Mouse (Mus musculus): ENCODE measurements around the gene Stk38l. TPM values are rescaled to one million over a fixed set of nuclear protein-coding genes. Genes with fewer than 3 reads are reported as not detected.
A peak's percentile ranks its signal among the peaks of the same experiment; 100 is the strongest.
"Not testable (repeated sequence)": the region's sequence is repeated elsewhere in the genome, so short reads cannot be mapped to it uniquely, and the experiment has no call there.

Gene Stk38l
- polyA plus RNA-seq, 1 experiment from 2014 or later: 32.0 TPM

DNA sequence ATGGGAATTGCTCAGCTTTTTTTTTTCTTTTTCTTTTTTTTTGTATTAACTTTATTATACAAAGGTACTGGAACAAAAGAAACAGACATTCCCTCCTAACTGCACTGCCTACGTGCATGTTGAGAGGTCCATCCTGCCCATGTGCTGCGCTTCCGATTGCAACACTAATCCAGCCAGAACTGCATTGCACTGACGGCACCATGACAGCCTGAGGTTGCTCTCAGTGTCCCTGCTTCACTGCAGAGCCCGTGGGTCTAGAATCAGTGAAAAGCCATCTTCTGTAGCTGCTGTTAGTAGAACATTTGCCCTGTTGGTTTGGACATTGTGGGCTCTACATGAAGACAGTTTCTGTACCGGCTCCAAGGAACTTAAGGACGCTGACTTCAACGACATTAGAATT, 51.1 kb downstream of the Stk38l start:
- Histone ChIP-seq H3K4me1 (replicated peaks) (peaks cover 13% of the 10 kb centered on the region), H3K36me3 (peaks cover 34% of the 10 kb centered on the region)
- H3K27ac ChIP-seq; ATAC-seq (replicated peaks; ENCODE audit: insufficient number of reproducible peaks, insufficient read depth, low FRiP score, low read depth); H3K9ac ChIP-seq; H3K4me3 ChIP-seq; H3K27me3 ChIP-seq; H3K4me2 ChIP-seq; H3K9me3 ChIP-seq (replicated peaks): not testable (repeated sequence)
- WGBS: 66% methylated on average over 8 of the region's 8 CpGs

DNA sequence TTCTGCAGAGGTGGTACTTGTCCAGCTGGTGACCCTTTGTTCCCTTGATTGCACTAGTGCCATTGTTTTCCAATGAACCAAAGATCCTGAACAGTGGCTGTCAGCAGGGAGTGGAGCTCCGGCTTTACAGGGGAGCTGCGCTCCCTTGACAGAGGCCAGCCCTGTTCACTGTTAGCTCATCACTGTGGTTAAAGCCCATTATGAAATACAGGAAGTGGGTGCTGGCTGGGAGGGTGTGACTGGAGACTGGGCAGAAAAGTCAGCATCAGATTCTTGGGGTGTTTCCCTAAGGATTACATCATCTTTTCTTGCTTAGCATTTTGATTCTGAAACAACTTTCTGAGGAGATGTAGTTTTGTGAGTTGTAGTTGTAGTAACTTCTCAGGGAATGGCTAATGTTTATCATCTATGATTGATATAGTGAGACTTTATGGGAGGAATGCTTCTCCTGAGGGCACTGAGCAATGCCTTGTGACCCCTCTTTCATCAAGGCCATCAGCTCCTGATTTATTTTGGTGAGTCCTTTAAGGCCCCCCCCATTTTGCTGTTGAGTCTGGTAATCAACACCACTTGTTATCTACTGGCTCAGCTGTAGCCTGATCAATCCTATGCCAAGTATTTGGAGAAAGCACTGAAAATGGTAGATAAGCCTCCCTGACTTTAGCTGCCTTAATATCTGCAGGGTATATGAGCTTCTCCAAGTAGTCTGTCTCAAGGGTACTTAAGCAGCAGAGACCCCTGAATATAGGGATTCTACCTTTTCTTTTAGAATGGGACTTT, 52.0 kb downstream of the Stk38l start:
- H3K4me3 ChIP-seq: no peak overlapping the region
- 19% methylated on average over 2 of the region's 2 CpGs for WGBS
- H3K27ac ChIP-seq: no peak overlapping the region; the same call in 1 of the 2 replicates
- no peaks in the 10 kb centered on the region for H3K27me3 ChIP-seq
- peak; percentile 62 for ATAC-seq (replicated peaks; ENCODE audit: insufficient number of reproducible peaks, insufficient read depth, low FRiP score, low read depth)
- no peak overlapping the region for H3K4me2 ChIP-seq
- H3K9me3 ChIP-seq (replicated peaks): no peaks in the 10 kb centered on the region
- peaks cover 32% of the 10 kb centered on the region for H3K36me3 ChIP-seq
- no peak overlapping the region for H3K9ac ChIP-seq
- H3K4me1 ChIP-seq (replicated peaks): peaks cover 13% of the 10 kb centered on the region

DNA sequence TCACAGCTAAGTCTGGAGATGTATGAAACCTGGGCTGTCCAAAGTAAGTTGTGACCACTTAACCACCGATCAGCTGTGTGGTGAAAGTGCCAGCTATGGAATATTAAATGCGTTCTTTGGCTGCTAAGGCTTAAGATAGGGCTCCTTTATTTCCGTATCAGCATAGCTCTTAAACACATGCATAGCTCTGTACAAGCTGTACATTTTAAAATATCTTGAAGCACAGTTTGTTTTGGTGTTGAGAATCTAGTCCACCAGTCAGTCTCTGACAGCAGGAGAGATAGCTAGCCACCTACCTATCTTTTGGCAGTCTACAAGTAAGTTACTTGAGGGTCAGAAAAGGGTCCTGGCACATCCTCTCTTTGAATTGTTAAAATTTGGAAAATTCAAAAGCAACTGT, 53.3 kb downstream of the Stk38l start:
- H3K4me2 ChIP-seq: no peak overlapping the region
- no peaks in the 10 kb centered on the region for H3K27me3 ChIP-seq
- no peak overlapping the region for H3K27ac ChIP-seq
- H3K36me3 ChIP-seq: peaks cover 23% of the 10 kb centered on the region
- 55% methylated on average over 3 of the region's 3 CpGs for WGBS
- no peaks in the 10 kb centered on the region for H3K9me3 ChIP-seq (replicated peaks)
- ATAC-seq (replicated peaks; ENCODE audit: insufficient number of reproducible peaks, insufficient read depth, low FRiP score, low read depth): no peak
- peaks cover 13% of the 10 kb centered on the region for H3K4me1 ChIP-seq (replicated peaks)
- H3K4me3 ChIP-seq: no peak overlapping the region
- no peak overlapping the region for H3K9ac ChIP-seq

GRCm38 (mm10) chr6:146781566-146781965, 56.8 kb downstream of the Stk38l start:
- Histone ChIP-seq H3K4me2 (no peak overlapping the region), H3K27ac (no peak overlapping the region)
- 93% methylated on average over 3 of the region's 3 CpGs for WGBS

DNA sequence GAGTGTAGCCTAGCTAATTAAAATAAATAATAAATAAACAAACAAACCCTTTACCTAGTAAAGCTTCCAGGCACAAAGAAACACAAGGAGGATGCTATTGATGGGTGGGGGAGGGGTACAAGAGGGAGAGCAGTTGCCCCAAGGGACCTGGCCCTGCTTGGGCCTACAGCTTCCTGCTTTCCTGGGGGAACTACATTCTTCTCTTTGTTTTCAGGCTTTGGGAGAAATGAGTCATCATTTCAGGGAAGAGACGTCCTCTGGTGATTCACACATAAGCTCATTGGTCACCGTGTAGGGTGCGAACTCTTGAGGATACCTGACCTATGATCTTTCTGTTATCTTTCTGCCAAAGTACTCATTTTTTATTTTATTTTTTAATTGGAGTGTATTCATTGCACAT, 68.7 kb downstream of the Stk38l start:
- Histone ChIP-seq H3K9me3 (replicated peaks) (no peaks in the 10 kb centered on the region), H3K9ac (no peak overlapping the region), H3K36me3 (no peaks in the 10 kb centered on the region), H3K4me1 (replicated peaks) (peaks cover 15% of the 10 kb centered on the region), H3K27me3 (no peaks in the 10 kb centered on the region), H3K4me3 (no peak overlapping the region), H3K4me2 (no peak overlapping the region), H3K27ac (no peak overlapping the region)
- ATAC-seq (replicated peaks; ENCODE audit: insufficient number of reproducible peaks, insufficient read depth, low FRiP score, low read depth): no peak
- WGBS: 47% methylated on average over 3 of the region's 3 CpGs

More at GRCm38 (mm10) chr6:146781566-146781965, 56.8 kb downstream of the Stk38l start:
- H3K4me1 ChIP-seq (replicated peaks): peaks cover 10% of the 10 kb centered on the region
- H3K36me3 ChIP-seq: peaks cover 7% of the 10 kb centered on the region; the same call in 1 of the 2 replicates
- H3K27me3 ChIP-seq: no peaks in the 10 kb centered on the region
- no peaks in the 10 kb centered on the region for H3K9me3 ChIP-seq (replicated peaks)
- no peak overlapping the region for H3K9ac ChIP-seq
- no peak for ATAC-seq (replicated peaks; ENCODE audit: insufficient number of reproducible peaks, insufficient read depth, low FRiP score, low read depth)
- H3K4me3 ChIP-seq: no peak overlapping the region

DNA sequence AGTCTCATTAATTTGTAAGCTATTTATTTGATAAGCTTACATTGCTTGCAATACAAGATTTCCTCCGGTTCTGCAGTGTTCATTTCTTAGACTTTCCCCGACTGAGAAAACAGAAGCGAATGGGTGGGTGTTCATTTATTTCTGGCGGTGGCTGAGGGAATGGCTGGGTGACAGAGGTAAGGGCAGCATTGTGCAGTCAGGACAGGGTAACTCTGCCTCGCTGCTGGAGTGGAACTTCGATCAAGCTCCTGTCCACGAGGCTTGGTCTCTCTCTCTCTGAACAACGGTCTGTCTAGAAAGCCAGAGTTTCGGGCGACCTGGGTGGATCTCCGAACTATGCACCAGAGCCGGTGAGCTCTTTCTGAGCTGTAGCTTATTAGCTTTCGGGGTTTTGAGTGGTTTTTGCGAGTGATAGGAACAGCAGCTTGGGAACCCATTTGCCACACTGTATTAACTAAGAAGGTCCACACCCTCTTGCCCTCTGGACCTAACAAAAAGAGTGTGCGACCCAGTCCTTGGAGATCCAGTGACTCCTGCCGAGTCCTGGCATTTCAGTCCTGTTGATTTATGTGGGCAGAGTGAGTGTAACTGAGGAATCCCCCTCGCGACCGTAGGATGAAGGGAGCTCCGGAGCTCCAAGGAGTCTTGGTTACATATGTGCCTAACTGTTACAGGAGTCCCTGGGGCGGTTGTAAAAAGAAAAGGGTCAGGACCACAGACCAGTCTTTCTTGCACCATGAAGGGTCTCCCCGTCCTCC, 70.5 kb downstream of the Stk38l start:
- peak; percentile 4; the same call in 1 of the 2 replicates for ATAC-seq (replicated peaks; ENCODE audit: insufficient number of reproducible peaks, insufficient read depth, low FRiP score, low read depth)

GRCm38 (mm10) chr6:146795924-146796545, 71.2 kb downstream of the Stk38l start, which contains the start of gene Arntl2:
Arntl2 (plus strand) TSS chr6:146796055.
- Histone ChIP-seq H3K27ac (no peak within 1 kb of the TSS; the same call in 1 of the 2 replicates), H3K36me3 (no peaks in the 10 kb centered on the region), H3K4me3 (peak within 1 kb of the TSS; percentile 60), H3K4me1 (replicated peaks) (peaks cover 15% of the 10 kb centered on the region), H3K27me3 (no peaks in the 10 kb centered on the region), H3K9ac (peak within 1 kb of the TSS; percentile 64), H3K9me3 (replicated peaks) (no peaks in the 10 kb centered on the region), H3K4me2 (peak within 1 kb of the TSS; percentile 92)
- peak; percentile 94 for ATAC-seq (replicated peaks; ENCODE audit: insufficient number of reproducible peaks, insufficient read depth, low FRiP score, low read depth)
- under 1% methylated on average over 36 of the region's 36 CpGs for WGBS

More for the DNA sequence above, 70.5 kb downstream of the Stk38l start:
- WGBS: 11% methylated on average over 22 of the region's 22 CpGs
- H3K9ac ChIP-seq: peak overlapping the region; percentile 64
- peak overlapping the region; percentile 92 for H3K4me2 ChIP-seq
- no peaks in the 10 kb centered on the region for H3K9me3 ChIP-seq (replicated peaks)
- no peak overlapping the region; the same call in 1 of the 2 replicates for H3K27ac ChIP-seq
- no peaks in the 10 kb centered on the region for H3K27me3 ChIP-seq
- H3K4me3 ChIP-seq: peak overlapping the region; percentile 60
- peaks cover 15% of the 10 kb centered on the region for H3K4me1 ChIP-seq (replicated peaks)
- H3K36me3 ChIP-seq: no peaks in the 10 kb centered on the region

GRCm38 (mm10) chr6:146797446-146797845, 72.7 kb downstream of the Stk38l start:
- H3K4me3 ChIP-seq: no peak overlapping the region
- ATAC-seq (replicated peaks; ENCODE audit: insufficient number of reproducible peaks, insufficient read depth, low FRiP score, low read depth): no peak
- no peak overlapping the region for H3K9ac ChIP-seq
- H3K4me2 ChIP-seq: no peak overlapping the region
- H3K27me3 ChIP-seq: no peaks in the 10 kb centered on the region
- H3K27ac ChIP-seq: no peak overlapping the region
- H3K36me3 ChIP-seq: no peaks in the 10 kb centered on the region
- WGBS: 60% methylated on average over 5 of the region's 5 CpGs
- no peaks in the 10 kb centered on the region for H3K9me3 ChIP-seq (replicated peaks)
- peaks cover 15% of the 10 kb centered on the region for H3K4me1 ChIP-seq (replicated peaks)

DNA sequence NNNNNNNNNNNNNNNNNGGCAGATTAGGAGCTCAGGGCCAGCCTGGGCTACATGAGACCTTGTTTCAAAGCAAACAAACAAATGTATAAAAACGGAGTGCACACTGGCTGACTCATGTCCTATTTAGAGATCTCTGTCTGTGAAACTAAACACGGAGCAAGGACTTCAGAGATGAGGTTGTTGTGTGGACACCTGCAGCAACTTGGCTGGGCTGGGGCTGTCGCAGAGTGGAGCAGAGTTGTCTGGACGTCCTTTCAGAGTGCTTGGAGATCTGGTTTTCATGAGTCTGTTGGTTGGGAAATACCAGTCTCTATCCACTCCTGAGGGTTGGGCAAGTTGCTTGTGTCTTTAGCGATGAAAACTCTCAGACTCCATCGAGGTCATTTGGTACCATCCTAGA, 85.2 kb downstream of the Stk38l start:
- Histone ChIP-seq H3K9me3 (replicated peaks) (no peaks in the 10 kb centered on the region), H3K27me3 (no peaks in the 10 kb centered on the region), H3K4me1 (replicated peaks) (peaks cover 2% of the 10 kb centered on the region; the same call in 1 of the 2 replicates), H3K9ac (no peak overlapping the region), H3K27ac (no peak overlapping the region), H3K4me2 (no peak overlapping the region), H3K36me3 (peaks cover 12% of the 10 kb centered on the region), H3K4me3 (no peak overlapping the region)
- no peak for ATAC-seq (replicated peaks; ENCODE audit: insufficient number of reproducible peaks, insufficient read depth, low FRiP score, low read depth)
- WGBS: 90% methylated on average over 6 of the region's 6 CpGs

DNA sequence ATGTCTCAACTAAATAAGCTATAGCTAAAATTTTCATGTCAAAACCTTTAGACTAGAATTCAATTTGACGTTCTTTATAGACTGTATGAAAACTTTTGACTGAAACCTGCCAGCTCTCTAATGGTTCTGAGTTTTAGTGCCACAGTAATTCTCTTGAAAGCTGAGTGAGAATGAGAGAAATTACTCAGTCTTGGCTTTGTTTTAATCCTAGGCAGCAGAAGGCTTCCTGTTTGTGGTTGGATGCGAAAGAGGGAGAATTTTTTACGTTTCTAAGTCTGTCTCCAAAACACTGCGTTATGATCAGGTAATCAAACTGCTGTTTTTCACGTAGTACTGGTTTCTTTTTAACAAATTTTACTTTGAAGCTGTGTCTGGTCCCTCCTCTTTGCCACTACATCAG, 88.2 kb downstream of the Stk38l start:
- Histone ChIP-seq H3K9me3 (replicated peaks) (no peaks in the 10 kb centered on the region), H3K4me2 (no peak overlapping the region), H3K36me3 (peaks cover 12% of the 10 kb centered on the region), H3K9ac (no peak overlapping the region), H3K27me3 (no peaks in the 10 kb centered on the region), H3K27ac (no peak overlapping the region), H3K4me3 (no peak overlapping the region), H3K4me1 (replicated peaks) (no peaks in the 10 kb centered on the region)
- WGBS: 85% methylated on average over 5 of the region's 5 CpGs
- ATAC-seq (replicated peaks; ENCODE audit: insufficient number of reproducible peaks, insufficient read depth, low FRiP score, low read depth): no peak

Data from heart, embryonic 15.5 days (tissue).